Mouse (Mus musculus): ENCODE measurements around the gene Lpo.
"Not testable (repeated sequence)": the region's sequence is repeated elsewhere in the genome, so short reads cannot be mapped to it uniquely, and the experiment has no call there.

Gene Lpo

GRCm38 (mm10) chr11:87828239-87828900 is at the start of gene Lpo:
Gene Lpo, minus strand, starts transcription at chr11:87828289.
- no peak for DNase-seq (ENCODE audit: low spot score in 2 of 2)

DNA sequence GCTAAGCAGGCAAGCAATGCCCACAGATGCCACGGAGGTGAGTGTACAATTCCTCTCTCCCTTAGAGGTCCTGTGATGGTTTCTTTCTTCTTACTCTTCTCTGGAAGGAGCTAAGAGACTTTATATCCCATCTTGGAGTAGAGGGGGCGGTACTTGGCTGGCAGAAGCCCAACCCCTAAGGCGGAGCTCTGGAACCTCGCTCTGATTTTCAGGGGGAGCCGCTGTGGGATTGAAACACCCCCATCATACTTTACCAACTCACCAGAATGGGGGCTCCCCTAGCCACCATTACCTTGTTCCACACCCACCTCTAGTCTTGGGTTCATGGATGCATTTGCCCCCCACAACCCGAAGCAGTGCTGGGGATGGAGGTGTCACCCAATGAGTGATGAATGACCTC is 47.3 kb upstream of the Lpo start, which contains the start of gene Epx:
Gene Epx, minus strand, starts transcription at position 101 of the 400 bp plus-strand sequence.
- no peak for DNase-seq (ENCODE audit: low spot score in 2 of 2)

- DNase-seq (ENCODE audit: low spot score in 2 of 2): no peak
Measured at GRCm38 (mm10) chr11:87871766-87872165, 43.7 kb upstream of the Lpo start.

DNA sequence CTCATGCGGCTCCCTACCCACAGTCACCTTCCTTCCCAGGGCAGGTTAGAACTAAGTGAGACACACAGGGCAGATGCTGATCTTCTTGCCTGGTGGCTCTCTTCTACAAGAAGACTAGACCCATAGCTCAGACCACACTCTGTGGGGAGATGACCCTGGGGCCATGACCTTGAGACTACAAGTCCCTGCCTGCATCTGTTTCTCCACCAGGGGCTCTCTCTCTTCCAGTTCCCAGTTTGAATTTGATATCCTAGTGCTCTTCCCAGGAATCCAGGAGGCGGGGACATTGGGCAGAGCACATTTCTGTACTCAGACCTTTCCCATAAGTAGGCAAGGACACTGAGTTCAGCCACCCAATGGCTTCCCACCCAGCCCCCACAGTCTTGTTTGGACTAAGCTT is 42.0 kb upstream of the Lpo start:
- no peak for DNase-seq (ENCODE audit: low spot score in 2 of 2)

- DNase-seq (ENCODE audit: low spot score in 2 of 2): not testable (repeated sequence)
Measured at GRCm38 (mm10) chr11:87866891-87867290, 38.8 kb upstream of the Lpo start.

DNA sequence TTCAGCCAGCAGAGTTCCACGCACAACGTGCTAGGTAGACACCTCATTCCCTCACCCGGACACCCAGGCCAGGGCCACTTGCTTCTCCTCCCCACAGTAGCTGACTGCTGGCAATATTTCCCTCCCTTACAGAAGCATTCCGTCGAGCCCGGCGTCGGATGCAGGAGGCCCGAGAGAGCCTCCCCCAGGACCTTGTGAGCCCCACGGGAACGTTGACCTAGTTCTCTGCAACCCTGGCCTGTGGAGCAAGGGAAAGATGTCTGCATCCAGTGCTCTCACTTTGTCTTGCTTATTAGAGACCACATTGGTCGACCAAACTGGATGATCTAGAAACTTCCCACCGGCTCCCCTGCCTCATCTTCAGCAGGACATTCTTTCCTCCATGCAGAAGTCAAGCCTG is 34.7 kb upstream of the Lpo start:
- DNase-seq (ENCODE audit: low spot score in 2 of 2): no peak

GRCm38 (mm10) chr11:87860426-87860825 is 32.3 kb upstream of the Lpo start:
- DNase-seq (ENCODE audit: low spot score in 2 of 2): no peak

DNA sequence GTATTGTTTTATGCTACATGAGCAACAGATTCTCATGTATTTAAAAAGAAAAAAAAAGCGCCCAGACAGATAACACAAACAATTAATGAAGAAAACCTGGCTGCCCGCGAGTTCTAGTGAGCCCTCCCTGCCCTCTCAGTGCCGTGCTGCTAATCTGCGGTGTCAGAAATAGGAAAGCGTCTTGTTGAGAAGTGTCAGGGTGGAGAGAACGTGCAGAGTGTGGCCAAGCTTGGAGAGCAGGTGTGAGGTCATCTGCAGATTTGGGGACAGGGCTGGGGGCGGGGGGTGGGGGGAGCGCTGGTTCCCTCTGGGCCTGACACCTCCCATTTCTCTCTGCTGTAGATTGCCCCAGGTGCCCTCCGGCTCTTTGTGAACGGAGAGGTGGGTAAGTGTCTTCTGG is 31.2 kb upstream of the Lpo start:
- DNase-seq (ENCODE audit: low spot score in 2 of 2): no peak

DNA sequence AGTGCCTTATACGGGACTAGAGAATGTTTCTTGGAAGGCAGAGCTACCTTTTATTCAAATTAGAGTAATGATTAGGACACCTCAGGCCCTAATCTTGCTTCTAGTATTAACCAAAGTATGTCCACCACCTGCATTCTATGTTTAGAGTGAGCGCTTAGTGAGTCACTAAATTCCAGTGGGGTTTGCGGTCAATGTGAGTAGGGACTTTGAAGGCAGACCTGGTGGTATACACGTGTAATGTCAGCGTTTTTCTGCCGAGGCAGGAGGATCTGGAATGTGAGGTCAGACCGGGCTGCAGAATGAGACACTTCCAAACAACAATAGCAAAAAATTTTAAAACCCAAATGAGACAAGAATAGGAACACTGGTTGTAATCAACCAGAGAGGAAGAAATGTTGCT is 26.5 kb upstream of the Lpo start:
- DNase-seq (ENCODE audit: low spot score in 2 of 2): no peak

- DNase-seq (ENCODE audit: low spot score in 2 of 2): peak; percentile 4 to 16
Measured at GRCm38 (mm10) chr11:87853597-87853954, 25.5 kb upstream of the Lpo start.

DNA sequence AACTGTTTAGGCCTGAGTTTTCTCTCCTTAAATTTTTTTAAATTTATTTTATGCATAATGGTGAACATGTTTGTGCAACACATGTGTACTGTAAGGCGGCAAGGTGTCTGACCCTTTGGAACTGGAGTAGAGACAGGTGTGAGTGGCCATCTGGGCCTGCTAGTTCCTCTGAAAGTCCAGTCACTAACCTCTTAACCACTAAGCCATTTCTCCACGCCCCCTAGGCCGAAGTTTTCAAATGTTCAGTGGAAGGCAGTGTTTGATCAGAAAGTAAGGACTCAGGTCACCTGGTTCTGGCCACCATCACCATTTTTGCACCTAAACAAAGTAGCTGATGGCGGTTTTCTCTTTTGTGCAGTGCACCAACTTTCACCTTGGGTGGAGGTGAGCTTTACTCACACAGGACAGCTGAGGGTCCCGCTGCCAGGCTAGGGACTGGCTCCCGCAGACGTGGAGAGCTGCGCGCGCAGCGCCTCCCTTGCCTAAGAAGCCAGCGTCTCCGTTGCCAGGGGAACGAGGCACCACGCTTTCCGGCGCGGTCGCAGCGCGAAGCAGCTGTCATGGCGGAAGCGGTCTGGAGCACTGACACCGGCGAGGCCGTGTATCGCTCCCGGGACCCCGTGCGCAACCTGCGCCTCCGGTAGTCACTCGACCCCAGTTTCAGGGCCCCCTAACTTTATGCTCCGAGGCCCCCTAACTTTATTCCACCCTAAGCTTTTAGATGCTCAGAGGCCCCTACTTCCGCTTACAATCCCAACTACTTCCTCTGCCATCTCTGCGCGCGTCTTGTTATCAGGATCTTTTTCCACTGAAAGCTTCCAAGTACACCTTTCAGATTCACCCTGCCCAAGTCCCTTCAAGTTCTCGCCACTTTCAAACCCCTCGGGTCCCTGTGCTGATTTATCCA is 24.9 kb upstream of the Lpo start, which contains the start of gene Mks1:
Gene Mks1, plus strand, starts transcription at position 526 of the 907 bp plus-strand sequence.
- peak; percentile 87 to 91 for DNase-seq (ENCODE audit: low spot score in 2 of 2)

- DNase-seq (ENCODE audit: low spot score in 2 of 2): no peak
Measured at GRCm38 (mm10) chr11:87847884-87848283, 19.8 kb upstream of the Lpo start.

DNA sequence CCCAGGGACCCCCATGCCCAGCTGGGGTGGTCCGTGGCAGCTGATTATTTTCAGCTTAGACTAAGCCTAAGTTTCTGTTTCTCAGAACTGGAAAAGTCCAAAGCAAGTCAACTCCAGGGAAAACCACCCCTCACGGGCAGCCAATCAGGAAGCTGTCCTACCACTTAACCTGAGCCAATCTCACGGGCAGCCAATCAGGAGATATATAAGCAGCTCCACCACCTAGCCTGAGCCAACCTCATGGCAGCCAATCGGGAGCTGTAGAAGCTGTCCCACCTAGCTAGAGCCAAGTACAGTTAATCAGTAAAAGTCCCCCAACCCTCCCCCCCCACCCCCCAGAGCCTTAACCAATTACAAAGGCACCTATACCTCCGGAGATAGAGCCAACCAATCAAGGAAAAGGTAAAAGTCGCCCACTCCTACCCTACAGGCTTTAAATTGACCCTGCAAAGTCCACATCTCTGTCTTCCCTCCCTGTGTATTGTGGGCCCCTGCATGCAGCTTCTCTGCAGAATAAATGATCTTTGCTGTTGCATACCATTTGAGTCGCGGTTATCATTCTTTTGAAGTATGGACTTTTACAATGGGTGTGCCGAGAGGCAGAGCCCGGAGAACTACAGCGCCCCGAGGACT is 19.0 kb upstream of the Lpo start:
- DNase-seq (ENCODE audit: low spot score in 2 of 2): no peak

DNA sequence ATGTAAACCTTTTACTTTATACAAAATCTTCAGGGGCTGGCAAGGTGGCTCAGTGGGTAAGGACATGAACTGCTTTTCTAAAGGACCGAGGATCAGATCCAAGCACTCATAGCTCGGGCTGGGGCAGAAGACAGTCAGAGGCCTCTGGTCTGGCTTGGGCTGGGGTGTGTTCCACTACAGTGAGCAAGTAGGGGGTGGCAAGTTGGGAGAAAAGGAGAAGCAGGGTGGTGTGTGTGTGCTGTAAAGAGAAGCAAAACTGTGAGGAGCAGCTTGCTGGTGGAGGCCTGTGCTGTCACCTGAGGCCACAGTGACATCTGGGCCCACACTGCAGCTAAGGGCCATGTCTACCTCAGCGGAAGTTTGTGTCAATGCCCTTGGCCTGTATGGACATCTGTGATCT is 13.3 kb upstream of the Lpo start:
- no peak for DNase-seq (ENCODE audit: low spot score in 2 of 2)

DNA sequence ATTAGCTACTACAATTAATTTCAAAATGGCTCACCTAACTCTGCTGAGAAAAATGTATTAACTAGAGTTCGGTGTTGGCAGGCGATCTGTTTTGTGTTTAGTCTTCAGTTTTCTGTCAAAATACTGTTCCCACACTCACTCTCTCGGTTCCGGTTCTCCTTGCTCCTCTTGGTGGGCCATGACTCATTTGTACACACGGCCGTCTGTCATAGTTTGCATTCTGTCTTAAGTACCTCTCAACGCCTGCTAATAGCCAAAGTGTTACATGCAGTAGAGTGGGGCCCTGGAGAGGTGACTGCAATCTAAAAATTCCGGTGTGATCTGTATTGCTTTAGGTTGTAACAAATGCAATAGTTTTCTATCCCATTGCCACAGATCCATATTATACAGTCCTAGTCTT is 12.6 kb upstream of the Lpo start:
- no peak for DNase-seq (ENCODE audit: low spot score in 2 of 2)

GRCm38 (mm10) chr11:87821502-87821901 is 6.6 kb downstream of the Lpo start:
- DNase-seq (ENCODE audit: low spot score in 2 of 2): no peak

GRCm38 (mm10) chr11:87817443-87817773 is 10.7 kb downstream of the Lpo start:
- no peak for DNase-seq (ENCODE audit: low spot score in 2 of 2)

DNA sequence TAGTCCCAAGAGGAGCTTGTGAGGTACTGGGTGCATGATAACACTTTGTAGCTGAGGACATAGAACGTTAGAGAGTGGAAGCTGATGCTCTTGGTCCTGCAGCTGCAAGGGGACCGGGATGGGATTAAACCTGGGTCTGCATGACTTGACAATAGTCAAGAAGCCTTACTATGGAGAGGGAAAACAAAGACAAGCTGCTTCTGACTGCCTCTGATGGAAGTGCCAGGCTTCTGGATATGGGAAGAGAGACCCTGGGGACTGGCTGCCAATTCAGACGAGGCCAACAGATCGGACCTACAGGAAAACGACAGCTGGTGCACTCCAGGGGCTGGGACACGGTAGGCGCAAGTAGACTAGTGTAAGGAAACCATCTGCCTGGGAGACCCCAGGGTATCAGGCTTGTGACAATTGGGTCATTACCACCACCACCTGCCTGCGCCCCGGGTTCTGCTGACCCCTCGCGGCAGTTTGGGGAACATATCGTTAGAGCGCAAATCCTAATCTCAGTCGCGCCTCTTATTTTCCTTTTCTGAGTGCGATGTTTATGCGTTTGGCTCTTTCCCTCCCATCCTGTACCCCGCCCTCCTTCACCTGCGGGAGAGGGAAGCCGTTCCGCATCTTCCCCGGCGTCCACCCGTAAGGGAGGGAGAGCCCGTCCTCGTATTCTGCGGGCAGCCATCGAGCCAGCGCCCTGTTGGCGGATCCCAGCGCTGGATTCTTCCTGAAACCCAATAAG is 11.2 kb downstream of the Lpo start:
- DNase-seq (ENCODE audit: low spot score in 2 of 2): no peak

DNA sequence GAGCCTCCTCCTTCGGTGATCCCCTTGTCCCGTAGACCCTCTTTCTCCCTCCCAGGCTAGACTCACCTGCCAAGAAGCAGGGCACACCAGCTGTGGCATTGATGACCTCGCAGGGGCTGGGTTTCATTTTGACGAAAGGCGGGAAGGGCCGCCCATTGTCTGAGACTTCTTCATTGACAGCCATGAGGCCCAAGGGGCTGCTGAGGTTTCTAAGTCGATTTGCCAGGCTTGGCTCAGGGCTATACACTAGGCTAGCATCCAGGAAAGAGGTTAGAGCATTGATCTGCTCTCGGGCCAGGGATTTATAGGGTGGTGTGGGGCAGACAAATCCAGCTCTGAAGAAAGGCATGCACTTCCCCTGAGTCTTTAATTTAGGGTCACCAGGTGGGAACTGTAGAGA is 13.3 kb downstream of the Lpo start:
- no peak for DNase-seq (ENCODE audit: low spot score in 2 of 2)

GRCm38 (mm10) chr11:87811396-87811795 is 16.7 kb downstream of the Lpo start:
- no peak for DNase-seq (ENCODE audit: low spot score in 2 of 2)

DNA sequence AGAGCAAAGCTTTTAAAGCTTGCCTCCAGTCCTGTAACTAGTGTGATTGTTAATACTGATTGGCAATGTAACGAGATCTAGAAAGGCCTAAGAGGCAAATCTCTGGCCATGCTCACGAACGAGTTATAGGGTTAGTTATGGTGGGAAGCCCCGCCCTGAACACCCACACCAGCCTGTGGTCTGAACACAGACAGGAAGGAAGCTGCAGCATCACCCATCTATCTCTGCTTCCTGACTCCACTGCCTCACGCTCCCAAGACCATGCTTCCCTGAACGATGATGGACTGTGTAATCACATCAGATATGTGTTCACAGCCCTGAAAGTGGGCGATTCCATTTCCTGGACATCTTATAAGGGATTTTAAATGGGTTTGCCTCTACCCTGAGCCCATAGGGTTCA is 19.9 kb downstream of the Lpo start:
- DNase-seq (ENCODE audit: low spot score in 2 of 2): no peak

DNA sequence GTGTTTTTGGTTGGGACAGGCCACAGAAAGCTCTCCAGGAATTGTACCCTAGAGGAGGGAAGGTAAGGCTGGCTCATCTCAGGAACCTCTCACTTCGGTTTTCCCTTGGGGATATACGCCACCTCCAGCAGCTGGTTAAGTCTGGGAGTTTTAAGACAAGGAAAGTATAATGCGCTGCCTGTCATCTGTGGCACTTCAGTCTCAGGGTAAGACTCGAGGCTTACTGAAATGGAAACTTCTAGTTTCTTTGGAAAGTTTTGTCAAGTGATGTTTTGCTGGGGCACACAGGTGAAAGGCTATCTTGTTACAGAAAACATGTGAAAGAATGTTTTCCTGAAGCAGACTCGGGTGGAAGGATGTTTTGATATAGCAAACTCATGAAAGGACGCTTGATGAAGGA is 20.7 kb downstream of the Lpo start:
- DNase-seq (ENCODE audit: low spot score in 2 of 2): no peak

All from right cerebral cortex, postnatal 36 days (tissue).